Mouse (Mus musculus) heart, adult 2 months (tissue): ENCODE data around the gene Ppm1d.

Experiments used
- CTCF ChIP-seq: fragments of 200-600 bp; IDR thresholded peaks from 2 replicates; pipeline ENCODE4 v1.8.1; 2022; ENCODE audit warnings: antibody characterized with exemption, mild to moderate bottlenecking, moderate library complexity
- EP300 ChIP-seq: fragments of 200-500 bp; IDR thresholded peaks from 2 replicates; pipeline ENCODE4 v1.6.1; 2011; ENCODE audit warnings: low read depth, low read length, control low read depth; ENCODE audit not compliant: insufficient read depth
- POLR2A ChIP-seq: fragments of 200-500 bp; IDR thresholded peaks from 2 replicates; pipeline ENCODE4 v1.6.1; 2011; ENCODE audit warnings: mild to moderate bottlenecking, low read depth, low read length, control low read depth; ENCODE audit not compliant: insufficient read depth

DNA sequence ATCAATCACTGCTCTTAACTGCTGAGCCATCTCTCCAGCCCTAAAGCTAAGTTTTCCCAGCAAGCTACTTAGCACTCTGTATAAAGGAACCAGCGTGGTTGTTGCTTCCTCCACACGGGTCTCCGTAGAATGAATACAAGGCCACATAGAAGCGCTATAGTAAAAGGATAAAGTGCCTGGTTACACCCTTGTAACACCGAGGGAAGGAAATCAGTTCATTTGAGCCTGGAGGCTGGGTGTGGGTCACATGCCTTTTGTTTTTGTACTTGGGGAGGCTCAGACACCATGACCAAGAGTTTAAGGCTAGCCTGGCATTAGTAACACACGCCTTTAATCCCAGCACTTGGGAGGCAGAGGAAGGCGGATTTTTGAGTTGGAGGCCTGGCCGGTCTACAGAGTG, 50.6 kb downstream of the Ppm1d start:
- no peak for TF ChIP-seq CTCF
- no peak for TF ChIP-seq POLR2A
- TF ChIP-seq EP300, result no peak
